Mouse (Mus musculus): ENCODE data around the gene Ndufa4l2. TPM values are rescaled to one million over a fixed set of nuclear protein-coding genes. Genes with fewer than 3 reads are reported as not detected.

The Ndufa4l2 gene
- polyA plus RNA-seq, 1 experiment from 2014 or later: 67.9 TPM

Other genes starting within 250 kb of the Ndufa4l2 start
- gene Dctn2, start 248.6 kb upstream of the Ndufa4l2 start, polyA plus RNA-seq (2015; fragmentation: Nextera tagmentation; extraction: Ambion mirVana): 65.9 TPM in 2 replicates
- 5.7 and 6.5 TPM in 2 replicates for gene Mbd6, start 225.9 kb upstream of the Ndufa4l2 start, polyA plus RNA-seq (2015; fragmentation: Nextera tagmentation; extraction: Ambion mirVana)
- gene Mars, start 203.2 kb upstream of the Ndufa4l2 start, polyA plus RNA-seq (2015; fragmentation: Nextera tagmentation; extraction: Ambion mirVana): 100 and 109 TPM in 2 replicates
- gene Arhgap9, start 193.0 kb upstream of the Ndufa4l2 start, polyA plus RNA-seq (2015; fragmentation: Nextera tagmentation; extraction: Ambion mirVana): 12.2 and 13.2 TPM in 2 replicates
- 0.15 and 0.21 TPM in 2 replicates for gene Gli1, start 173.0 kb upstream of the Ndufa4l2 start, polyA plus RNA-seq (2015; fragmentation: Nextera tagmentation; extraction: Ambion mirVana)
- gene Inhbe, start 160.6 kb upstream of the Ndufa4l2 start, polyA plus RNA-seq (2015; fragmentation: Nextera tagmentation; extraction: Ambion mirVana): 0.78 and 0.99 TPM in 2 replicates
- gene Inhbc, start 144.5 kb upstream of the Ndufa4l2 start, polyA plus RNA-seq (2015; fragmentation: Nextera tagmentation; extraction: Ambion mirVana): 4.3 and 5.9 TPM in 2 replicates
- gene R3hdm2, start 134.6 kb upstream of the Ndufa4l2 start, polyA plus RNA-seq (2015; fragmentation: Nextera tagmentation; extraction: Ambion mirVana): 10.2 and 13.3 TPM in 2 replicates
- gene Stac3, start 13.3 kb upstream of the Ndufa4l2 start, polyA plus RNA-seq (2015; fragmentation: Nextera tagmentation; extraction: Ambion mirVana): 0.59 and 0.65 TPM in 2 replicates
- gene Shmt2, start 7.5 kb downstream of the Ndufa4l2 start, polyA plus RNA-seq (2015; fragmentation: Nextera tagmentation; extraction: Ambion mirVana): 180 and 183 TPM in 2 replicates
- 0.14 TPM in 1 of 2 replicates, not detected in the other for gene Nxph4, start 19.6 kb downstream of the Ndufa4l2 start, polyA plus RNA-seq (2015; fragmentation: Nextera tagmentation; extraction: Ambion mirVana)
- 31.9 and 36.3 TPM in 2 replicates for gene Lrp1, start 106.2 kb downstream of the Ndufa4l2 start, polyA plus RNA-seq (2015; fragmentation: Nextera tagmentation; extraction: Ambion mirVana)
- 14.8 and 17.7 TPM in 2 replicates for gene Stat6, start 128.0 kb downstream of the Ndufa4l2 start, polyA plus RNA-seq (2015; fragmentation: Nextera tagmentation; extraction: Ambion mirVana)
- 6.7 and 7.1 TPM in 2 replicates for gene Nemp1, start 151.9 kb downstream of the Ndufa4l2 start, polyA plus RNA-seq (2015; fragmentation: Nextera tagmentation; extraction: Ambion mirVana)
- gene Nab2, start 153.6 kb downstream of the Ndufa4l2 start, polyA plus RNA-seq (2015; fragmentation: Nextera tagmentation; extraction: Ambion mirVana): 3.0 and 3.9 TPM in 2 replicates
- gene Myo1a, start 190.2 kb downstream of the Ndufa4l2 start, polyA plus RNA-seq (2015; fragmentation: Nextera tagmentation; extraction: Ambion mirVana): 0.11 and 0.55 TPM in 2 replicates
- 11.3 and 13.1 TPM in 2 replicates for gene Tac2, start 209.5 kb downstream of the Ndufa4l2 start, polyA plus RNA-seq (2015; fragmentation: Nextera tagmentation; extraction: Ambion mirVana)
- 0.69 and 0.70 TPM in 2 replicates for gene Zbtb39, start 224.6 kb downstream of the Ndufa4l2 start, polyA plus RNA-seq (2015; fragmentation: Nextera tagmentation; extraction: Ambion mirVana)
- 13.4 and 15.6 TPM in 2 replicates for gene Gpr182, start 236.8 kb downstream of the Ndufa4l2 start, polyA plus RNA-seq (2015; fragmentation: Nextera tagmentation; extraction: Ambion mirVana)
- 0.12 and 0.20 TPM in 2 replicates for gene Rdh1, start 244.8 kb downstream of the Ndufa4l2 start, polyA plus RNA-seq (2015; fragmentation: Nextera tagmentation; extraction: Ambion mirVana)
- 0.14 and 0.25 TPM in 2 replicates for gene Rdh16f1, start 244.8 kb downstream of the Ndufa4l2 start, polyA plus RNA-seq (2015; fragmentation: Nextera tagmentation; extraction: Ambion mirVana)